Mouse (Mus musculus) large intestine, adult 2 months (tissue): ENCODE results near the gene Pla2g12a. TPM values are rescaled to one million over a fixed set of nuclear protein-coding genes. Genes with fewer than 3 reads are reported as not detected.

Experiments
- DNase-seq: peaks from one replicate; pipeline ENCODE4 v3.0.0-alpha.2; 2012; ENCODE audit warnings: low read depth, low spot score
- WGBS: fragments of 180-500 bp; shearing (Covaris S2); methylation state at CpG from one replicate; pipeline ENCODE4 v1.1.7; 2018; 5-methylcytosine and 5-hydroxymethylcytosine counted together
- polyA plus RNA-seq: library from polyadenylated mRNA; depleted of rRNA; stranded (reverse); fragments of >200 nt; gene quantifications from 2 replicates; pipeline ENCODE4 v1.2.3, GENCODE M21; 2012

The Pla2g12a gene
- polyA plus RNA-seq, 1 experiment = 20.1 TPM

- 94% methylated on average over 3 of the region's 3 CpGs for WGBS
- no peak for DNase-seq
Measured at GRCm38 (mm10) chr3:129893143-129893542, 14.7 kb downstream of the Pla2g12a start.

- WGBS = 23% methylated on average over 6 of the region's 6 CpGs
- no peak for DNase-seq
Measured at GRCm38 (mm10) chr3:129896591-129896990, 18.2 kb downstream of the Pla2g12a start.

- DNase-seq = no peak
- 66% methylated on average over 4 of the region's 4 CpGs for WGBS
Measured at GRCm38 (mm10) chr3:129898886-129899285, 20.5 kb downstream of the Pla2g12a start.

- DNase-seq = peak; percentile 64
- WGBS = under 1% methylated on average over 34 of the region's 34 CpGs
Measured at GRCm38 (mm10) chr3:129901271-129901809, 22.9 kb downstream of the Pla2g12a start, which contains the start of gene Casp6. Gene Casp6 (plus strand): TSS chr3:129901425.

GRCm38 (mm10) chr3:129903369-129903768 is 25.0 kb downstream of the Pla2g12a start:
- no peak for DNase-seq
- WGBS = 92% methylated on average over 3 of the region's 3 CpGs

GRCm38 (mm10) chr3:129903866-129904265 is 25.5 kb downstream of the Pla2g12a start:
- DNase-seq = no peak
- 63% methylated on average over 8 of the region's 8 CpGs for WGBS

GRCm38 (mm10) chr3:129904381-129905132 is 26.2 kb downstream of the Pla2g12a start:
- DNase-seq = no peak
- WGBS = 62% methylated on average over 7 of the region's 7 CpGs

- no peak for DNase-seq
- WGBS = 95% methylated on average over 14 of the region's 14 CpGs
Measured at GRCm38 (mm10) chr3:129912025-129912424, 33.6 kb downstream of the Pla2g12a start.

GRCm38 (mm10) chr3:129913241-129913640 is 34.8 kb downstream of the Pla2g12a start:
- WGBS = 94% methylated on average over 13 of the region's 13 CpGs
- DNase-seq = no peak

- 69% methylated on average over 3 of the region's 3 CpGs for WGBS
Measured at GRCm38 (mm10) chr3:129917424-129917823, 39.0 kb downstream of the Pla2g12a start.

GRCm38 (mm10) chr3:129918434-129918833 is 40.0 kb downstream of the Pla2g12a start:
- 16% methylated on average over 13 of the region's 13 CpGs for whole genome bisulfite sequencing
- DNase-seq = peak; percentile 36

More at GRCm38 (mm10) chr3:129917424-129917823, 39.0 kb downstream of the Pla2g12a start:
- DNase-seq = no peak

- no peak for DNase-seq
- 89% methylated on average over 7 of the region's 7 CpGs for WGBS
Measured at GRCm38 (mm10) chr3:129923581-129923980, 45.2 kb downstream of the Pla2g12a start.

GRCm38 (mm10) chr3:129925861-129926260 is 47.5 kb downstream of the Pla2g12a start:
- no peak for DNase-seq

GRCm38 (mm10) chr3:129930213-129930778 is 51.9 kb downstream of the Pla2g12a start:
- no peak for DNase-seq
- 56% methylated on average over 6 of the region's 6 CpGs for WGBS

More at GRCm38 (mm10) chr3:129925861-129926260, 47.5 kb downstream of the Pla2g12a start:
- 84% methylated on average over 3 of the region's 3 CpGs for WGBS

GRCm38 (mm10) chr3:129932443-129932842 is 54.0 kb downstream of the Pla2g12a start:
- 46% methylated on average over 4 of the region's 4 CpGs for WGBS
- no peak for DNase-seq

GRCm38 (mm10) chr3:129936561-129936960 is 58.2 kb downstream of the Pla2g12a start:
- WGBS = 17% methylated on average over 9 of the region's 9 CpGs

GRCm38 (mm10) chr3:129937848-129938247 is 59.4 kb downstream of the Pla2g12a start:
- DNase-seq = peak; percentile 52
- 16% methylated on average over 3 of the region's 3 CpGs for WGBS

More at GRCm38 (mm10) chr3:129936561-129936960, 58.2 kb downstream of the Pla2g12a start:
- DNase-seq = peak; percentile 27

GRCm38 (mm10) chr3:129939058-129939457 is 60.7 kb downstream of the Pla2g12a start:
- 78% methylated on average over 7 of the region's 7 CpGs for WGBS
- no peak for DNase-seq

- DNase-seq = no peak
- 97% methylated on average over 2 of the region's 2 CpGs for WGBS
Measured at GRCm38 (mm10) chr3:129940780-129941179, 62.4 kb downstream of the Pla2g12a start.

- 83% methylated on average over 1 of the region's 1 CpGs for WGBS
- DNase-seq = no peak
Measured at GRCm38 (mm10) chr3:129941291-129941690, 62.9 kb downstream of the Pla2g12a start.

- WGBS = 25% methylated on average over 4 of the region's 4 CpGs
- no peak for DNase-seq
Measured at GRCm38 (mm10) chr3:129943813-129944212, 65.4 kb downstream of the Pla2g12a start.
